Mouse (Mus musculus): ENCODE data around the gene Ndufs5. TPM values are rescaled to one million over a fixed set of nuclear protein-coding genes. Genes with fewer than 3 reads are reported as not detected.

The Ndufs5 gene
- polyA plus RNA-seq, 1 experiment = 636 TPM

DNA sequence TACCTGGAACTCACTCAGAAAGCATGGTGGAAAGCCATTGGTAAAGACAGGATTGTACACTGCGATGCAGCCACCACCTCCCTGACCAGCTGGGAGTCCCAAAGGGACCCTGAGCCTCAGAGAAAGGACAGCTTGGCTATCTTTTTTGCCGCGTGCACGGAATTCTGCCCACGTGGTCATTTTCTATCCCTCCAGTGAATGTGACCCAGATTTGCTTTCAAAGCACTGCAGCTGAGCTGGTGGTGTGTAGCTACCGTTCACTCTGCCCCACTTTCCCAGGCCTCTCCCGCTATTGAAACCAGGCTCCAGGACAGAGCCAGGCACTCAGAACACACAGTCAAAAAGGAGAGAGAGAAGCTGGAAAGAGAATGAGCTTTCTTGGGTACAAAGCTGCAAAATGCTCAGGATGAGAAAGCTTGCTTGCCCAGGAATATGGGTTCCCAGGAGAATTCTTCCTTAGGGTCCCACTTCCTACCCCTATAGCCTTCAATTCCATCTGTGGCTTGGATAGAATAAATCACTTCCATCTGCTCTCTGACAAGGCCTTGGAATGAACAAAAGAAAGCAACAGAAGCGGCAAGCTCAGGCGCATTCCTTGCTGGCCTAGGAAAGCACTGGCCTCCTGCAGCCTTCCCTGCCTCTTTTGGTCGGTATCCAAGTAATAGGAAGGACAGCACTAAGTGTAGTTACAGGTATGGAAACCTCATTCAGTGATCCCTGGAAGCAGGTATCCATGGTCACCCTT lies 40.8 kb downstream of the Ndufs5 start:
- Histone ChIP-seq H3K4me1 (ENCODE audit: control insufficient read depth, insufficient read depth, low read length) (peaks cover 23% of the 10 kb centered on the region), H3K27ac (ENCODE audit: insufficient read depth, low read length) (peak overlapping the region; percentile 94), H3K4me3 (replicated peaks; ENCODE audit: insufficient read depth, low read depth, low read length) (no peak overlapping the region), H3K27me3 (ENCODE audit: control insufficient read depth, insufficient read depth, low read length) (no peaks in the 10 kb centered on the region)
- peak; percentile 70 to 80 for DNase-seq
- 7% methylated on average over 10 of the region's 10 CpGs for WGBS
- TF ChIP-seq POLR2A (IDR thresholded peaks at IDR 0.05; ENCODE audit: borderline replicate concordance, insufficient read depth, low read length) (peak; percentile 22; the same call in 1 of the 2 replicates), CTCF (IDR thresholded peaks at IDR 0.05; ENCODE audit: borderline replicate concordance, insufficient read depth, low read depth, low read length) (no peak)

DNA sequence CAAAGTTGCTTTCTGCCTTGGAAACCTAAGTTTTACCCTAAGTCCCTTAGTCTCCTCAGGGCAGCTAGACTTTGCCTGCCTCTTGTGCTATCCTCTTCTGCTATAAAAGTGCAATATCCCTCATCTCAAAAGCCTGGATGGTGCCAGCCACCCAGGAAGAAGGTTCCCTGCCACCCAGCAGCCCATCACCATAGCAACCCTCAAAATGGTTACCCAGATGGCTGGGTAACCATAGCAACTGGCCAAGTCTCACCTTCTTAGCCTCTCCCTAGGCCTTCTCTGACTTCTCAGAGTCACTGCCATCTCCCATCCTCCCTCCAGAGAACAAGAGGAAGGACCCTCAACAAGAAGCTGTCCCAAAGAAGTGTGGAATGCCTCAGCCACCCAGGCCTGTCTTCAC lies 47.4 kb downstream of the Ndufs5 start:
- peaks cover 25% of the 10 kb centered on the region for H3K4me1 ChIP-seq (ENCODE audit: control insufficient read depth, insufficient read depth, low read length)
- DNase-seq = peak in 1 of 2 experiments; percentile 54
- no peaks in the 10 kb centered on the region for H3K27me3 ChIP-seq (ENCODE audit: control insufficient read depth, insufficient read depth, low read length)
- H3K27ac ChIP-seq (ENCODE audit: insufficient read depth, low read length) = no peak overlapping the region; the same call in 1 of the 2 replicates
- H3K4me3 ChIP-seq (replicated peaks; ENCODE audit: insufficient read depth, low read depth, low read length) = no peak overlapping the region
- no peak for TF ChIP-seq POLR2A (IDR thresholded peaks at IDR 0.05; ENCODE audit: borderline replicate concordance, insufficient read depth, low read length)
- TF ChIP-seq CTCF (IDR thresholded peaks at IDR 0.05; ENCODE audit: borderline replicate concordance, insufficient read depth, low read depth, low read length) = no peak

DNA sequence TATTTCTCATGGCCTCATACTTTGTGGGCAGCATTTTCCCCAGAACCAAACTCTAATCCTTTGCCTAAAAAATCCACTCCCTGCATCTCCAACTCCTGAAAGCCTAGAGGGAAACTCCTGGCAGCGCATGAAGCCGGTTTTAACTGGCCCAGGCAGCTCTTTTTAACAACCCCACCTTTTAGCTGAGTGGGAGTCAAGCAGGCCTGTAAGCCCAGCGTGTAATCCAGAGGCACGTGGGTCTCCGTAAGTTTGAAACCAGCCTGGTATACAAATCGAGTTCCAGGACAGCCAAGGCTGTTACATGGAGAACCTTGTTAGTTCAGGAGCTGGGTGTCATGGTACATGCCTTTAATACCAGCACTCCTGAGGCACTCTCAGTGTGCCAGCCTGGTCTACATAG lies 48.3 kb downstream of the Ndufs5 start:
- no peak overlapping the region for H3K4me3 ChIP-seq (replicated peaks; ENCODE audit: insufficient read depth, low read depth, low read length)
- H3K27ac ChIP-seq (ENCODE audit: insufficient read depth, low read length) = no peak overlapping the region
- TF ChIP-seq CTCF (IDR thresholded peaks at IDR 0.05; ENCODE audit: borderline replicate concordance, insufficient read depth, low read depth, low read length) (no peak), POLR2A (IDR thresholded peaks at IDR 0.05; ENCODE audit: borderline replicate concordance, insufficient read depth, low read length) (no peak)
- no peaks in the 10 kb centered on the region for H3K27me3 ChIP-seq (ENCODE audit: control insufficient read depth, insufficient read depth, low read length)
- 61% methylated on average over 6 of the region's 6 CpGs for WGBS
- H3K4me1 ChIP-seq (ENCODE audit: control insufficient read depth, insufficient read depth, low read length) = peaks cover 17% of the 10 kb centered on the region
- no peak for DNase-seq

DNA sequence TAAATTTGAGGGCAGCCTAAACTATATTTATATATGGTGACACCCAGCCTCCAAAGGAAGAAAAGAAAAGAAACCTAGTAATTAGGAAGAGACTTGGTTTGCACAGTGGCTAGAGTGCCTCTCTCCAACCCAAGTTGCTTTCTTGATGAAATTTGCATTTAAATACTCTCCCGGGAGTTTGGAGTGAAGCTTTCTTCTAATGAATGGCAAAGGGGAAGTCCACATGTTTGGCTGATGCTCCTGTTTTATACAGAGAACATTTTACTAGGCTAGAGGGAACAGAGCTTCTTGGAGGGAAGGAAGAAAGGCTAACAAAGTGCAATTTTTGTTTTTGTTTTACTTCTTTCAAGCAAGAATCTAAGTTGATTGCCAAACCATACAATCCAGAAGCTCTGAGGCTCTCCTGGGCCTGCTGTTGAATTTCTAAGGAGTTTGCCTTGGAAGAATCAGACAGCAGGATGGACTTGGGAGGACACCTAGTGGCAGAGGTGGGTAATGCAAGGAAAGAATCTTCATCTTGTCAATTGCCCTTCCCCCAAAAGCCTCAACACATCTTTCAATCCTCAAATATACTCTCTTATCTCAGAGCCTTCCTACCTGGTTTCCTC lies 50.6 kb downstream of the Ndufs5 start:
- Histone ChIP-seq H3K4me3 (replicated peaks; ENCODE audit: insufficient read depth, low read depth, low read length) (no peak overlapping the region), H3K27ac (ENCODE audit: insufficient read depth, low read length) (no peak overlapping the region), H3K4me1 (ENCODE audit: control insufficient read depth, insufficient read depth, low read length) (peaks cover 17% of the 10 kb centered on the region), H3K27me3 (ENCODE audit: control insufficient read depth, insufficient read depth, low read length) (no peaks in the 10 kb centered on the region)
- peak; percentile 76 to 82 for DNase-seq
- TF ChIP-seq CTCF (IDR thresholded peaks at IDR 0.05; ENCODE audit: borderline replicate concordance, insufficient read depth, low read depth, low read length) = peak; percentile 93
- TF ChIP-seq POLR2A (IDR thresholded peaks at IDR 0.05; ENCODE audit: borderline replicate concordance, insufficient read depth, low read length) = no peak
- 36% methylated on average over 1 of the region's 1 CpGs for whole genome bisulfite sequencing

DNA sequence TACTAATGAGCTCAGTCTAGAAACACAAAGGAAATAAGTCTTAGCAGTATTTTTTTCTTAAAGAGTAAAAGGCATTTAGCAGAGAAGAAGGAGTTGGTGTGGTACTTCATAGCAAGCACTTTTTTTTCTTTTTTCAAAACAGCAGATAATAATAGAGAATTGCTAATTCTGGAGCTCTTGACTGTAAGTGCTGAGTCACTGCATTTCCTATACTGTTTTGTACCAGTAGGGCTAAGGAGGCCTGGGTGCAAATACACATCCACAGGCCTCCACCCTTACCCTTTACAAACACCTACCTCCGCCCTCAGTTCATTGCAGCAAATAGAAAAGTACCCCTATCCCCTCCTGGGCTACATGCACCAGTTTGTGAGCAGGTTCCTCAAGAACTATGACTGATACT lies 51.5 kb downstream of the Ndufs5 start:
- peaks cover 17% of the 10 kb centered on the region for H3K4me1 ChIP-seq (ENCODE audit: control insufficient read depth, insufficient read depth, low read length)
- TF ChIP-seq CTCF (IDR thresholded peaks at IDR 0.05; ENCODE audit: borderline replicate concordance, insufficient read depth, low read depth, low read length) (no peak), POLR2A (IDR thresholded peaks at IDR 0.05; ENCODE audit: borderline replicate concordance, insufficient read depth, low read length) (no peak)

DNA sequence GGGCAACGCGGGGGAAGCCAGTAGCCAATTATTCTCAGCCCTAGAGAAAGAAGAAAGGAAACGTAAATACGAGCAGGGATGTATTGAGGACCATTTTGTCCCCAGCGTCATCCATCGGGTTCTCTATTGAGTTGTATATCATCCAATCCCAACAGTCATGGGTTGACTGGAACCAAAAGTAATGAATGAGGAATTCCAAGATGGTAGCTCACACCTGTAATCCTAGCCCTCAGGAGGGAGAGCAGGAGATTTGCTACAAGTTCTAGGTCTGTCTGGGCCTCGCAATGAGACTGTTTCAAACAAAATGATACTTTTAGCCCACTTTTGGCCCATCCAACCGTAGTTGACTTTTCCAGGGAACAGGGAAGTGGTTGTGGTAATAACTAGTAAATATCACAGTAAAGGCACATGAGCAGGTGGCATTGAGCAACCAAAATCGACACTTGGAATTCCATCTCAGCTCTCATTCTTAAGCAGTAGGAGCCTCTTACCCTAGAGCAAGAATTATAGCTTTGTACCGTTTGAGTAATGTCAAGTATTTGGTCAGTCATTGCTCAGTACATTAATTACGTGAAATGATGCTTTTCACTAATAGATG lies 52.2 kb downstream of the Ndufs5 start:
- WGBS = 63% methylated on average over 11 of the region's 11 CpGs
- H3K27ac ChIP-seq (ENCODE audit: insufficient read depth, low read length) = peak overlapping the region; percentile 17; the same call in 1 of the 2 replicates
- TF ChIP-seq CTCF (IDR thresholded peaks at IDR 0.05; ENCODE audit: borderline replicate concordance, insufficient read depth, low read depth, low read length) (no peak), POLR2A (IDR thresholded peaks at IDR 0.05; ENCODE audit: borderline replicate concordance, insufficient read depth, low read length) (no peak)
- H3K27me3 ChIP-seq (ENCODE audit: control insufficient read depth, insufficient read depth, low read length) = no peaks in the 10 kb centered on the region
- no peak overlapping the region for H3K4me3 ChIP-seq (replicated peaks; ENCODE audit: insufficient read depth, low read depth, low read length)
- DNase-seq = no peak
- H3K4me1 ChIP-seq (ENCODE audit: control insufficient read depth, insufficient read depth, low read length) = peaks cover 10% of the 10 kb centered on the region

More for the DNA sequence above, 51.5 kb downstream of the Ndufs5 start:
- DNase-seq = no peak
- 100% methylated on average over 1 of the region's 1 CpGs for WGBS
- no peak overlapping the region for H3K27ac ChIP-seq (ENCODE audit: insufficient read depth, low read length)
- H3K4me3 ChIP-seq (replicated peaks; ENCODE audit: insufficient read depth, low read depth, low read length) = no peak overlapping the region
- H3K27me3 ChIP-seq (ENCODE audit: control insufficient read depth, insufficient read depth, low read length) = no peaks in the 10 kb centered on the region

DNA sequence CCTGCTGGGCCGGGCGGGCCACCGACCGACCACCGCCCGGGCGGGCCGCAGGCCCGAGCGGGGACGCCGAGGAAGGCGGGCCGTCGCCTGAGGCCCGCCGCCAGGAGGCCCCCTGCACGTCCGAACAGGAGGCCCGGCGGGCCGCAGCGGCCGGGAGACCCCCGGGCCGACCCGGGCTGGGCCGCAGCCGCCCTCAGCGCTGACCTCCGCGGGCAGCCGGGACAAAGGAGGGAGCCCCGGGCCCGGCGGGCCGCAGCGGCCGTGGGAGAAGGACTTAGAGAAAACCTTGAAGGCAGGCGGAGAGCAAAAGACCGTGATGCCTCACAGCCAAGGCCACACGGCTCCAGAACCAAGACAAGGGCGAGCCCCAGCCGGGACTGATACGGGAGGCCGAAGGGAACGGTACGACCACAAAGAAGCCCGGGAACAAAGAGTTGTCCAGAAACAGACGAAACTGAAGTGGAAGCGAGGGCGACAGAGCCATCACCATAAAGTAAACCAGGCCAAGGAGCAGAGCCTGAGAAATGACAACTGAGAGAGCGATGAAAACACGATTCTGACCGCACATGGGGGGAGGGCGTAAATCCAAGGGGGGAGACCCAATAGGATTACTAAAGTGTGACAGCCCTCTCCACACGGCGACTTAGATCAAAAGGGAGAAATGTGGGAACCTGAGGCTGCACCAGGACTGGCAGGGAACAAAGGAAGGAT lies 52.9 kb downstream of the Ndufs5 start:
- 3% methylated on average over 57 of the region's 58 CpGs for WGBS
- H3K27me3 ChIP-seq (ENCODE audit: control insufficient read depth, insufficient read depth, low read length) = no peaks in the 10 kb centered on the region
- H3K4me1 ChIP-seq (ENCODE audit: control insufficient read depth, insufficient read depth, low read length) = peaks cover 3% of the 10 kb centered on the region; the same call in 1 of the 2 replicates
- peak overlapping the region; percentile 17; the same call in 1 of the 2 replicates for H3K27ac ChIP-seq (ENCODE audit: insufficient read depth, low read length)
- peak in 1 of 2 experiments; percentile 54 for DNase-seq
- peak overlapping the region; percentile 53 for H3K4me3 ChIP-seq (replicated peaks; ENCODE audit: insufficient read depth, low read depth, low read length)
- TF ChIP-seq CTCF (IDR thresholded peaks at IDR 0.05; ENCODE audit: borderline replicate concordance, insufficient read depth, low read depth, low read length) (no peak), POLR2A (IDR thresholded peaks at IDR 0.05; ENCODE audit: borderline replicate concordance, insufficient read depth, low read length) (no peak)

Measured in cerebellum, adult 2 months (tissue).